Mouse (Mus musculus): ENCODE data around the gene Cfc1. TPM values are rescaled to one million over a fixed set of nuclear protein-coding genes. Genes with fewer than 3 reads are reported as not detected.

Gene Cfc1
- total and polyA plus RNA-seq, 2 experiments: not detected

- no peaks in the 10 kb centered on the region for H3K79me2 ChIP-seq (ENCODE audit: control insufficient read depth, insufficient read depth, low read length)
- no peak overlapping the region for H3K9ac ChIP-seq (ENCODE audit: low read depth, low read length)
- no peak overlapping the region for H3K27ac ChIP-seq (replicated peaks; ENCODE audit: insufficient read depth, low read depth, low read length)
- no peak for DNase-seq (ENCODE audit: extremely low read depth, low read depth, low spot score)
- TF ChIP-seq CTCF (IDR thresholded peaks at IDR 0.05; ENCODE audit: low read depth, low read length): no peak
- no peak for TF ChIP-seq POLR2A (IDR thresholded peaks at IDR 0.05; ENCODE audit: extremely low read depth, insufficient read depth, low read length)
- H3K27me3 ChIP-seq (ENCODE audit: control insufficient read depth, insufficient read depth, low read length): no peaks in the 10 kb centered on the region
- WGBS: 5% methylated on average over 16 of the region's 16 CpGs
- no peak overlapping the region for H3K4me3 ChIP-seq (ENCODE audit: insufficient read depth, low read depth, low read length)
- 0 out of 2 replicates have a peak, but pooled peaks cover 2% of the 10 kb centered on the region for H3K4me1 ChIP-seq (ENCODE audit: control insufficient read depth, insufficient read depth, low read length)
- H3K36me3 ChIP-seq (ENCODE audit: control insufficient read depth, insufficient read depth, low read length): no peaks in the 10 kb centered on the region
Observed at GRCm38 (mm10) chr1:34536767-34537485, 1.5 kb downstream of the Cfc1 start.

DNA sequence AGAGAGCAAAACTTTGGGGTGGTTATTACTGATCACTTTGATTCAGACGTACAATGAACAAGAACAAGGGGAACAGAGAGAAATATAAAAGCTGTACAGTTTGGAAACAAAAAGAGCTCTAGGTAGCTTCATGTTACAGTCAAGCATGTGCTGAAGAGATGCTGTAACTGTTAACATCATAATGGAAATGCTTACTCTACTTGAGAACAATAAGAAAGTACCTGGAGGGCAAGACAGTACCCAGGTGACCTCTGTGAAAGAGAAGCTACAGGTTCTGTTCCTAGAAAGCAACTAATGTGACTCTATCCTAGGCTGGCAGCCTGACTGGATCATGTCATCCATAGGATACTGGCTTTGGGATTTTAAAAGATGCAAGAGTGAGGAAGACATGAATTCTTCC, 11.6 kb downstream of the Cfc1 start:
- no peak for DNase-seq (ENCODE audit: extremely low read depth, low read depth, low spot score)
- TF ChIP-seq POLR2A (IDR thresholded peaks at IDR 0.05; ENCODE audit: extremely low read depth, insufficient read depth, low read length) (no peak), CTCF (IDR thresholded peaks at IDR 0.05; ENCODE audit: low read depth, low read length) (no peak)

GRCm38 (mm10) chr1:34553690-34554089, 18.2 kb downstream of the Cfc1 start:
- Histone ChIP-seq H3K27me3 (ENCODE audit: control insufficient read depth, insufficient read depth, low read length) (no peaks in the 10 kb centered on the region), H3K9ac (ENCODE audit: low read depth, low read length) (no peak overlapping the region), H3K4me1 (ENCODE audit: control insufficient read depth, insufficient read depth, low read length) (no peaks in the 10 kb centered on the region), H3K4me3 (ENCODE audit: insufficient read depth, low read depth, low read length) (no peak overlapping the region), H3K79me2 (ENCODE audit: control insufficient read depth, insufficient read depth, low read length) (no peaks in the 10 kb centered on the region), H3K27ac (replicated peaks; ENCODE audit: insufficient read depth, low read depth, low read length) (no peak overlapping the region), H3K36me3 (ENCODE audit: control insufficient read depth, insufficient read depth, low read length) (no peaks in the 10 kb centered on the region)
- no peak for TF ChIP-seq CTCF (IDR thresholded peaks at IDR 0.05; ENCODE audit: low read depth, low read length)
- TF ChIP-seq POLR2A (IDR thresholded peaks at IDR 0.05; ENCODE audit: extremely low read depth, insufficient read depth, low read length): no peak
- DNase-seq (ENCODE audit: extremely low read depth, low read depth, low spot score): no peak
- WGBS: 83% methylated on average over 1 of the region's 1 CpGs

More for the DNA sequence above, 11.6 kb downstream of the Cfc1 start:
- Histone ChIP-seq H3K27ac (replicated peaks; ENCODE audit: insufficient read depth, low read depth, low read length) (no peak overlapping the region), H3K79me2 (ENCODE audit: control insufficient read depth, insufficient read depth, low read length) (no peaks in the 10 kb centered on the region), H3K9ac (ENCODE audit: low read depth, low read length) (no peak overlapping the region), H3K36me3 (ENCODE audit: control insufficient read depth, insufficient read depth, low read length) (no peaks in the 10 kb centered on the region), H3K4me3 (ENCODE audit: insufficient read depth, low read depth, low read length) (no peak overlapping the region), H3K27me3 (ENCODE audit: control insufficient read depth, insufficient read depth, low read length) (no peaks in the 10 kb centered on the region), H3K4me1 (ENCODE audit: control insufficient read depth, insufficient read depth, low read length) (no peaks in the 10 kb centered on the region)
- 82% methylated on average over 1 of the region's 1 CpGs for WGBS

- Histone ChIP-seq H3K9ac (ENCODE audit: low read depth, low read length) (no peak overlapping the region), H3K79me2 (ENCODE audit: control insufficient read depth, insufficient read depth, low read length) (no peaks in the 10 kb centered on the region), H3K4me3 (ENCODE audit: insufficient read depth, low read depth, low read length) (no peak overlapping the region), H3K4me1 (ENCODE audit: control insufficient read depth, insufficient read depth, low read length) (no peaks in the 10 kb centered on the region), H3K27me3 (ENCODE audit: control insufficient read depth, insufficient read depth, low read length) (no peaks in the 10 kb centered on the region), H3K27ac (replicated peaks; ENCODE audit: insufficient read depth, low read depth, low read length) (no peak overlapping the region), H3K36me3 (ENCODE audit: control insufficient read depth, insufficient read depth, low read length) (no peaks in the 10 kb centered on the region)
- 81% methylated on average over 7 of the region's 7 CpGs for WGBS
- TF ChIP-seq CTCF (IDR thresholded peaks at IDR 0.05; ENCODE audit: low read depth, low read length): no peak
- TF ChIP-seq POLR2A (IDR thresholded peaks at IDR 0.05; ENCODE audit: extremely low read depth, insufficient read depth, low read length): no peak
- DNase-seq (ENCODE audit: extremely low read depth, low read depth, low spot score): no peak
Observed at GRCm38 (mm10) chr1:34554275-34554674, 18.8 kb downstream of the Cfc1 start.

DNA sequence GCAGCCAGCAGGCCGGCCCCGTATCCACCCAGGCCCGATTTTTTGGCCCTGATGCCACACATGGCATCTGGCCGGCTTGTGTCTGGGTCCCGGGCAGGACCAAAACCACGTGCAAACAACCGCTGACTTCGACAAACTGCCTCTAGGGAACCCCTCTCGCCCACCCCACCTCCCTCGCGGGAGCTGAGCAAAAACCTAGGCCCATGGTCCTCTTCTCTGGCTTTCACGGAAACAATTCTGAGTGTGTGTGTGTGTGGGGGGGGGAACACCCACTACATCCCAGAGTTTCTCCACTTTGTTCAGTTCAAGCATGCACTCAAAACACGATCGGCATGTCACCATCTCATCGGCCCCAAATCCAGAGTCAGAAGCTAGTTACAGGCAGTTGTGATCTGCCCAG, 25.4 kb downstream of the Cfc1 start, which contains the start of gene Prss40:
Gene Prss40 (minus strand): TSS at position 101 of the 400 bp plus-strand sequence.
- TF ChIP-seq CTCF (IDR thresholded peaks at IDR 0.05; ENCODE audit: low read depth, low read length): no peak
- no peak for TF ChIP-seq POLR2A (IDR thresholded peaks at IDR 0.05; ENCODE audit: extremely low read depth, insufficient read depth, low read length)
- Histone ChIP-seq H3K4me3 (ENCODE audit: insufficient read depth, low read depth, low read length) (no peak within 1 kb of the TSS), H3K9ac (ENCODE audit: low read depth, low read length) (no peak within 1 kb of the TSS), H3K27me3 (ENCODE audit: control insufficient read depth, insufficient read depth, low read length) (no peaks in the 10 kb centered on the region), H3K4me1 (ENCODE audit: control insufficient read depth, insufficient read depth, low read length) (no peaks in the 10 kb centered on the region), H3K36me3 (ENCODE audit: control insufficient read depth, insufficient read depth, low read length) (no peaks in the 10 kb centered on the region), H3K27ac (replicated peaks; ENCODE audit: insufficient read depth, low read depth, low read length) (no peak within 1 kb of the TSS), H3K79me2 (ENCODE audit: control insufficient read depth, insufficient read depth, low read length) (no peaks in the 10 kb centered on the region)
- no peak for DNase-seq (ENCODE audit: extremely low read depth, low read depth, low spot score)
- 85% methylated on average over 15 of the region's 15 CpGs for WGBS

GRCm38 (mm10) chr1:34564383-34565045, 29.1 kb downstream of the Cfc1 start:
- no peaks in the 10 kb centered on the region for H3K79me2 ChIP-seq (ENCODE audit: control insufficient read depth, insufficient read depth, low read length)
- H3K36me3 ChIP-seq (ENCODE audit: control insufficient read depth, insufficient read depth, low read length): no peaks in the 10 kb centered on the region
- DNase-seq (ENCODE audit: extremely low read depth, low read depth, low spot score): peak; percentile 0
- H3K4me3 ChIP-seq (ENCODE audit: insufficient read depth, low read depth, low read length): no peak overlapping the region
- no peaks in the 10 kb centered on the region for H3K4me1 ChIP-seq (ENCODE audit: control insufficient read depth, insufficient read depth, low read length)
- no peak overlapping the region for H3K9ac ChIP-seq (ENCODE audit: low read depth, low read length)
- 73% methylated on average over 8 of the region's 8 CpGs for WGBS
- no peaks in the 10 kb centered on the region for H3K27me3 ChIP-seq (ENCODE audit: control insufficient read depth, insufficient read depth, low read length)
- no peak overlapping the region for H3K27ac ChIP-seq (replicated peaks; ENCODE audit: insufficient read depth, low read depth, low read length)
- no peak for TF ChIP-seq POLR2A (IDR thresholded peaks at IDR 0.05; ENCODE audit: extremely low read depth, insufficient read depth, low read length)
